Mouse (Mus musculus): ENCODE data around the gene Gm3629. TPM values are rescaled to one million over a fixed set of nuclear protein-coding genes. Genes with fewer than 3 reads are reported as not detected.

Gm3629 gene
- 0.19 and 0.30 TPM in 2 replicates for polyA plus RNA-seq (2015; fragmentation: Nextera tagmentation; extraction: Ambion mirVana)

GRCm38 (mm10) chr14:6590513-6590912, at the start of gene Gm3629:
TSS of gene Gm3629 (minus strand) at chr14:6590613.

DNA sequence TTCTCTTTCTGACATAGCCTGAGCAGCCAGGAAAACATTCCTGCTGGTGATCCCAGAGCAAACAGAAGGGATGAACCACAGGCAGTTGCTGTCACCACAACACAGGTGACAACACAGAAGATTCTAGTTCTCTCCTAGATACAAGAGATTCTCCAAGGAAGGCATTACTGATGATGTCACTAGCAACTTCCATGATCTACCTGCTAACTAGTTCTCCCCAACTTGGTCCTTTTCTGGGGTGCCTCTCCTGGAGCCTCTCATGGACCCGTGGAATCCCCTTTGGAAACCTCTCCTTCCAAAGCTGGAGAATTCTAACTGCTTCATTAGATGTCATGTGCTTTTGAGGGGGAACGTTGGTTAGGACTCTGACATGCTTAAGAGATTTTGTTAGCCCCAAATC, 31.9 kb upstream of the Gm3629 start, which contains the start of gene Gm3460:
TSS of gene Gm3460 (minus strand) at position 101 of the 400 bp plus-strand sequence.

DNA sequence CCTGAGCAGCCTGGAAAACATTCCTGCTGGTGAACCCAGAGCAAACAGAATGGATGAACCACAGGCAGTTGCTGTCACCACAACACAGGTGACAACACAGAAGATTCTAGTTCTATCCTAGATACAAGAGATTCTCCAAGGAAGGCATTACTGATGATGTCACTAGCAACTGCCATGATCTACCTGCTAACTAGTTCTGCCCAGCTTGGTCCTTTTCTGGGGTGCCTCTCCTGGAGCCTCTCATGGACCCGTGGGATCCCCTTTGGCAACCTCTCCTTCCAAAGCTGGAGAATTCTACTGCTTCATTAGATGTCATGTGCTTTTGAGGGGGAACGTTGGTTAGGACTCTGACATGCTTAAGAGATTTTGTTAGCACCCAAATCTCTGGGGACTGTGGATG, 53.2 kb downstream of the Gm3629 start, which contains the start of gene Gm8356:
TSS of gene Gm8356 (minus strand) at position 101 of the 400 bp plus-strand sequence.

Other genes with a start within 250 kb of the Gm3629 start
- not detected in 2 replicates for gene Gm3618, start 246.9 kb downstream of the Gm3629 start, polyA plus RNA-seq (2015; fragmentation: Nextera tagmentation; extraction: Ambion mirVana)
- not detected in 2 replicates for gene Gm16440, start 200.3 kb downstream of the Gm3629 start, polyA plus RNA-seq (2015; fragmentation: Nextera tagmentation; extraction: Ambion mirVana)
- 0.79 and 1.1 TPM in 2 replicates for gene Gm3591, start 178.1 kb downstream of the Gm3629 start, polyA plus RNA-seq (2015; fragmentation: Nextera tagmentation; extraction: Ambion mirVana)
- not detected in 2 replicates for gene Gm3594, start 146.0 kb downstream of the Gm3629 start, polyA plus RNA-seq (2015; fragmentation: Nextera tagmentation; extraction: Ambion mirVana)
- gene Gm8356, start 53.3 kb downstream of the Gm3629 start, polyA plus RNA-seq (2015; fragmentation: Nextera tagmentation; extraction: Ambion mirVana), result not detected in 2 replicates
- gene Gm3460, start 31.8 kb upstream of the Gm3629 start, polyA plus RNA-seq (2015; fragmentation: Nextera tagmentation; extraction: Ambion mirVana), result not detected in 2 replicates
- gene Gm10251, start 93.6 kb upstream of the Gm3629 start, polyA plus RNA-seq (2015; fragmentation: Nextera tagmentation; extraction: Ambion mirVana), result not detected in 2 replicates
- gene Gm8050, start 129.6 kb upstream of the Gm3629 start, polyA plus RNA-seq (2015; fragmentation: Nextera tagmentation; extraction: Ambion mirVana), result not detected in 2 replicates
- gene Gm3636, start 151.7 kb upstream of the Gm3629 start, polyA plus RNA-seq (2015; fragmentation: Nextera tagmentation; extraction: Ambion mirVana), result 2.6 and 3.8 TPM in 2 replicates
- gene Gm8362, start 183.8 kb upstream of the Gm3629 start, polyA plus RNA-seq (2015; fragmentation: Nextera tagmentation; extraction: Ambion mirVana), result not detected in 2 replicates
- not detected in 2 replicates for gene Gm3642, start 249.7 kb upstream of the Gm3629 start, polyA plus RNA-seq (2015; fragmentation: Nextera tagmentation; extraction: Ambion mirVana)

All from urinary bladder, postnatal 0 days (tissue).